Mouse (Mus musculus) stomach, embryonic 16.5 days (tissue): ENCODE results near the gene Rrbp1. TPM values are rescaled to one million over a fixed set of nuclear protein-coding genes. Genes with fewer than 3 reads are reported as not detected.

Source experiments
- ATAC-seq: fragments of 200-750 bp; cut with Nextera tagmentation; 2 replicates; pipeline ENCODE4 v1.8.0; 2017; ENCODE audit warnings: moderate number of reproducible peaks, moderate TSS enrichment; ENCODE audit not compliant: insufficient read depth, low FRiP score
- H3K27ac ChIP-seq: fragments of 300-500 bp; sonication (generic); 2 replicates; pipeline ENCODE4 v1.5.1; 2014; ENCODE audit warnings: low read length
- H3K27me3 ChIP-seq: fragments of 300-500 bp; sonication (generic); 2 replicates; pipeline ENCODE4 v1.6.1; 2014; ENCODE audit warnings: low read length, control low read depth, mixed read lengths; ENCODE audit not compliant: control insufficient read depth, insufficient read depth
- H3K36me3 ChIP-seq: fragments of 300-500 bp; sonication (generic); 2 replicates; pipeline ENCODE4 v1.6.1; 2014; ENCODE audit warnings: low read length; ENCODE audit not compliant: control insufficient read depth, insufficient read depth
- H3K4me1 ChIP-seq: fragments of 300-500 bp; sonication (generic); 2 replicates; pipeline ENCODE4 v1.6.1; 2014; ENCODE audit warnings: low read length, control low read depth, mixed read lengths; ENCODE audit not compliant: control insufficient read depth, insufficient read depth
- H3K4me2 ChIP-seq: fragments of 300-500 bp; sonication (generic); 2 replicates; pipeline ENCODE4 v1.6.1; 2014; ENCODE audit warnings: low read depth, low read length, mixed read lengths
- H3K4me3 ChIP-seq: fragments of 300-500 bp; sonication (generic); replicated peaks from 2 replicates; pipeline ENCODE4 v1.5.1; 2014; ENCODE audit warnings: mild to moderate bottlenecking, low read length
- H3K9ac ChIP-seq: fragments of 300-500 bp; sonication (generic); 2 replicates; pipeline ENCODE4 v1.6.1; 2014; ENCODE audit warnings: low read length
- H3K9me3 ChIP-seq: fragments of 300-500 bp; sonication (generic); replicated peaks from 2 replicates; pipeline ENCODE4 v1.6.1; 2016; ENCODE audit warnings: low read length, control low read depth; ENCODE audit not compliant: control insufficient read depth
- WGBS: fragments of 180-500 bp; shearing (Covaris S2); extraction: QIAGEN DNeasy Blood & Tissue Kit; methylation state at CpG from one replicate; pipeline ENCODE4 v1.1.7; 2014; 5-methylcytosine and 5-hydroxymethylcytosine counted together
- polyA plus RNA-seq: library from polyadenylated mRNA; unstranded; fragments of >200 nt; fragmentation: Nextera tagmentation; extraction: Ambion mirVana; gene quantifications from 2 replicates; pipeline ENCODE4 v1.2.1, GENCODE M21; 2015

The Rrbp1 gene
- polyA plus RNA-seq, 1 experiment from 2014 or later, result 115 TPM

GRCm38 (mm10) chr2:144009551-144010281 is 1.3 kb downstream of the Rrbp1 start:
- peaks cover 48% of the 10 kb centered on the region for H3K4me1 ChIP-seq
- H3K27ac ChIP-seq, result peak overlapping the region; percentile 95
- peak overlapping the region; percentile 93 for H3K4me3 ChIP-seq
- no peaks in the 10 kb centered on the region for H3K27me3 ChIP-seq
- H3K9me3 ChIP-seq, result no peaks in the 10 kb centered on the region
- peak overlapping the region; percentile 93 for H3K9ac ChIP-seq
- WGBS, result under 1% methylated on average over 30 of the region's 30 CpGs
- peak overlapping the region; percentile 71 for H3K4me2 ChIP-seq
- ATAC-seq, result no peak
- H3K36me3 ChIP-seq, result no peaks in the 10 kb centered on the region

GRCm38 (mm10) chr2:144009081-144009480 is 2.0 kb downstream of the Rrbp1 start:
- WGBS, result 58% methylated on average over 1 of the region's 1 CpGs
- no peak for ATAC-seq
- Histone ChIP-seq H3K9me3 (no peaks in the 10 kb centered on the region), H3K27ac (peak overlapping the region; percentile 95), H3K4me1 (peaks cover 53% of the 10 kb centered on the region), H3K36me3 (no peaks in the 10 kb centered on the region), H3K27me3 (no peaks in the 10 kb centered on the region), H3K9ac (peak overlapping the region; percentile 93), H3K4me3 (peak overlapping the region; percentile 93), H3K4me2 (peak overlapping the region; percentile 71)

- ATAC-seq, result no peak
- H3K27me3 ChIP-seq, result no peaks in the 10 kb centered on the region
- no peak overlapping the region for H3K9ac ChIP-seq
- peak overlapping the region; percentile 30 for H3K4me2 ChIP-seq
- H3K4me3 ChIP-seq, result no peak overlapping the region
- no peak overlapping the region for H3K27ac ChIP-seq
- no peaks in the 10 kb centered on the region for H3K9me3 ChIP-seq
- H3K4me1 ChIP-seq, result peaks cover 63% of the 10 kb centered on the region
- H3K36me3 ChIP-seq, result no peaks in the 10 kb centered on the region
- WGBS, result 76% methylated on average over 4 of the region's 4 CpGs
Observed at GRCm38 (mm10) chr2:144007211-144007610, 3.9 kb downstream of the Rrbp1 start.

- H3K4me3 ChIP-seq, result no peak overlapping the region
- no peak overlapping the region for H3K27ac ChIP-seq
- H3K4me2 ChIP-seq, result peak overlapping the region; percentile 30; the same call in 1 of the 2 replicates
- no peak for ATAC-seq
- H3K9me3 ChIP-seq, result no peaks in the 10 kb centered on the region
- 0 out of 2 replicates have a peak overlapping the region, but pooled peaks have one; percentile 19 for H3K9ac ChIP-seq
- H3K36me3 ChIP-seq, result no peaks in the 10 kb centered on the region
- peaks cover 63% of the 10 kb centered on the region for H3K4me1 ChIP-seq
- WGBS, result 61% methylated on average over 6 of the region's 6 CpGs
- no peaks in the 10 kb centered on the region for H3K27me3 ChIP-seq
Observed at GRCm38 (mm10) chr2:144006686-144007085, 4.4 kb downstream of the Rrbp1 start.

- Histone ChIP-seq H3K4me1 (peaks cover 63% of the 10 kb centered on the region), H3K27me3 (no peaks in the 10 kb centered on the region), H3K9me3 (no peaks in the 10 kb centered on the region), H3K4me3 (no peak overlapping the region), H3K4me2 (no peak overlapping the region), H3K27ac (no peak overlapping the region), H3K36me3 (no peaks in the 10 kb centered on the region), H3K9ac (no peak overlapping the region)
- WGBS, result 51% methylated on average over 6 of the region's 6 CpGs
- ATAC-seq, result no peak
Observed at GRCm38 (mm10) chr2:144005166-144005955, 5.7 kb downstream of the Rrbp1 start.

GRCm38 (mm10) chr2:144003544-144003943 is 7.5 kb downstream of the Rrbp1 start:
- Histone ChIP-seq H3K4me3 (no peak overlapping the region), H3K4me1 (peaks cover 53% of the 10 kb centered on the region), H3K27me3 (no peaks in the 10 kb centered on the region), H3K36me3 (no peaks in the 10 kb centered on the region), H3K27ac (no peak overlapping the region), H3K4me2 (no peak overlapping the region), H3K9me3 (no peaks in the 10 kb centered on the region), H3K9ac (no peak overlapping the region)
- WGBS, result 39% methylated on average over 2 of the region's 2 CpGs
- ATAC-seq, result 0 out of 2 replicates have a peak, but pooled peaks have one; percentile 47

GRCm38 (mm10) chr2:144002229-144002984 is 8.7 kb downstream of the Rrbp1 start:
- Histone ChIP-seq H3K9ac (no peak overlapping the region), H3K4me3 (no peak overlapping the region), H3K4me2 (no peak overlapping the region), H3K36me3 (no peaks in the 10 kb centered on the region), H3K27me3 (no peaks in the 10 kb centered on the region), H3K9me3 (no peaks in the 10 kb centered on the region), H3K4me1 (peaks cover 41% of the 10 kb centered on the region), H3K27ac (no peak overlapping the region)
- 86% methylated on average over 5 of the region's 5 CpGs for WGBS
- ATAC-seq, result no peak

- WGBS, result 79% methylated on average over 1 of the region's 1 CpGs
- no peak for ATAC-seq
- Histone ChIP-seq H3K4me2 (no peak overlapping the region), H3K27ac (no peak overlapping the region), H3K4me3 (no peak overlapping the region), H3K9me3 (no peaks in the 10 kb centered on the region), H3K9ac (no peak overlapping the region), H3K27me3 (no peaks in the 10 kb centered on the region), H3K36me3 (no peaks in the 10 kb centered on the region), H3K4me1 (peaks cover 7% of the 10 kb centered on the region; the same call in 1 of the 2 replicates)
Observed at GRCm38 (mm10) chr2:143992977-143993376, 18.1 kb downstream of the Rrbp1 start.
